Mouse (Mus musculus): ENCODE measurements around the gene Hoxa4.

GRCm38 (mm10) chr6:52232568-52232965, 41.0 kb upstream of the Hoxa4 start:
- no peak for TF ChIP-seq CTCF (IDR thresholded peaks at IDR 0.05; ENCODE audit: low read depth)
- no peak for TF ChIP-seq EP300 (optimal IDR thresholded peaks at IDR 0.05)

Measured in stomach, postnatal 0 days (tissue).